Mouse (Mus musculus) heart, postnatal 14 days (tissue): Measurements from ENCODE around the gene Fam149b. TPM values are rescaled to one million over a fixed set of nuclear protein-coding genes. Genes with fewer than 3 reads are reported as not detected.

Experiments
- DNase-seq, 2 experiments: peaks; one replicate each; pipeline ENCODE4 v3.0.0; 2021 to 2022
- intact Hi-C: fragments of 180-260 bp; cut with DNase I; formaldehyde crosslinking; loops from one replicate; pipeline ENCODE4 v1.15.1; 2025
- total RNA-seq, 2 experiments: library from RNA; stranded (reverse); gene quantifications; 2 replicates each; pipeline ENCODE4 v1.2.3; 2021

Gene Fam149b
- total RNA-seq, 2 experiments from 2014 or later, result 32.1 to 34.7 TPM

DNA sequence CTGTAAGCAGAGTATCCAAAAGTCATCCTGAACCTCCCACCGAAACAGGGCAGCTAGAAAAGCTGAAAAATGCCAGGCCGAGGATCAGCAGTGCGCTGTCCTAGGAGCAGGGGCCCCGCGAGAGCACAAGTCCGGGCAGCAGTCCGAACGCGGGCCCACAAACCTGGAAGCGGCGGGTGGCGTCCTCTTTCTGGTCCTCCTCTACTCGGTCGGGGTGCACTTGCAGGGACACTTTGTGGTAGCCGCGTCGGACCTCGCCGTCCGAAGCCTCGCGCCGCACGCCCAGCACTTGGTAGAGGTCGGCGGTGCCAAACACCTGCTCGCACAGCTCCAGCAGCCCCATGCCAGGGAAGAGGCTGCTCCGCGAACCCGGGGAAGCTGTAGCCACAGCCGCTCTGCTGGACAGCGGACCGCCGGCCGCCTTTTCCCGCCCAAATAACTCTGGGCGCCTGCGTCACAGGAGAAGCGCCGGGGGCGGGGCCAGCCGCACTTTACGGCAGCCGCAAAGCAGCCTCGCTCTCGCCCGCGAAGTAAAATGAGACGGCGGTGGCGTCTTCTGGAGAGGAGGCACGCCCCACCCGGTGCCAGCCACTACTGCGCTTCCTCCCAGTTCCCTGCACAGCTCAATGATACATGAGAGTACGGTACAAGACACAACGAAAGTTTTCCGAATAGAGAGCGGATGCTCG, 40.6 kb downstream of the Fam149b start, which contains the start of gene Dnajc9:
Gene Dnajc9, minus strand, starts transcription at position 470 of the 689 bp plus-strand sequence.
- intact Hi-C loops, result no loop called here
- peak; percentile 94 to 98 for DNase-seq

DNA sequence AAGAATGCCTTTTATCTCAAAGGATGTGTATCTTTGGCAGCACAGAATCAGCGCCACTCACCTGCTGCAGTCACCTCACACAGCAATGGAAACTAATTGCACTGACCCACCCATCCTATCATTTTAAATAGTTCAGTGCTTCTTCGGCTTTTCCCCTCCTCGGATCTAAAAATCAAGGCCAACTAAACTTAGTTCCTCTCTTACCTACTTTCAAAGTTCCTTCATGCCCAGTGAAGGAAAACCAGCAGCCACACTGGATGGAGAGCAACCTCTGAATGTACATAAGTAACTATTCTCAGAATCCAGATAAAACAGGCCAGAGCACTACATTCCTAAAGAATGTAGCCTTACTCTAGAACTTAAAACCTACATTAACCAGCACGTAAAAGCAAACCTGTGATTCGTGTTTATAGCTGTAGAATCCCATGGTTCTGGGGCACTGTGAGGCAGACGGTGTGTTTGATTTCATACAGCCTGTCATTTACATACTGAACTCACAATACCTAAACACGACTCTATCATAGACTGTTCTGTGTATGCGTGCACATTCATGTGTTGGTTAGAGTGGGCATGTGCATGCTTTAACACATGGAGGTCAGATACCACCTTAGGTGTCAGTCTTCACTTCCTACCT, 41.6 kb downstream of the Fam149b start:
- intact Hi-C loops, result loop anchor here (2.0 to 10.0 kb wide), 2 partner anchors 41 to 255 kb away; partner anchors contain the start of genes Ecd, Fam149b and Usp54
- no peak for DNase-seq

DNA sequence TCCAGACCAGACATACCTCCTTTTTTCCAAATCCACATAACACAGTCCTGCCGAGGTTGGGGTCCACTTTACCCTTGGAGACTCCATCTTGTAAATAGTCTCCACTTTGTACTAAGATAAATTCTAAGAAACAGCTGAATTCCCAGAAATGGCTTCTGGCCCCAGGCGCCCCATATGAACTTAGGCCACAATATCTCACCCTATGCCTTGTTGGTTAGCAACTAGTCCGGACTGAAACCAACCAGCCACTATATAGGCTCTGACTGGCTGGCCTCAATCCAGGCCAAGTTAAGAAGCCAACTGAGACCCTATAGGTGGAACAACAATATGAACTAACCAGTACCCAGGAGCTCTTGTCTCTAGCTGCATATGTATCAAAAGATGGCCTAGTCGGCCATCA, 44.4 kb downstream of the Fam149b start:
- intact Hi-C loops, result loop anchor here (10.0 kb wide), 1 partner anchor 252 kb away; the partner anchor contains the start of gene Usp54
- no peak for DNase-seq

DNA sequence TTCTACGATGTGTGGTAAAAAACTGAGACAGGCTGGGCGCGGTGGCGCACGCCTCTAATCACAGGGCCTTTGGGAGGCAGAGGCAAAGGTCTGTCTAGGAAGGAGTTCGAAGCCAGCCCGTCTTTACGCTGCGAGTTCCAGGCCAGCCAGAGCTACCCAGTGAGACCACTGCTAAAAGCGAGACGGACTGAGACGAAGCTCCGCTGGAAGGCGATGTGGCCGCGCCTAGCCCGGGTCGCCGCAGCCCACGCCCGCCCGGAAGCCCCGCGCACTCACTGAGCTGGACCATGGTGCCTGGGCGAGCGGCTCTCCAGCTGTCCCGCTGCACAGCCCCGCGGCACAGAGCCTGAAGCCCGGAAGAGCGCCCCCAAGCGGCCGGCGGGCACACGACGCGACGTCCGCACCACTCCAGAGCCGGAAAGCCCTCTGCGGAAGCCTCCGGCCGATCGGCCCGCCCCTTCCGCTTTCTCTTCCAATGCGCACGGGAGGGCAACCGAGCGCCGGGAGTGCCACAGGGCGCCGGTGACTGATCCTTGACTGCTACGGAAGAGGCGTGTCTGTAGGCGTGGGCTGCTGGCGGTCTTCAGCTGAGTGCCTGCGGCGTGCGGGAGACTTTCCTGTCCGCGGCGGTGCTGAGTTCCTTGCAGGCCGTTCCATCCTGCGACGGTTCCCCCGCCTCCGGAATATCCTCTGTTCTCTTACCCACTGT, 45.4 kb downstream of the Fam149b start, which contains the start of gene Mrps16:
Gene Mrps16, minus strand, starts transcription at position 430 of the 709 bp plus-strand sequence.
- intact Hi-C loops, result loop anchor here (10.0 kb wide), 1 partner anchor 251 kb away; the partner anchor contains the start of gene Usp54

DNA sequence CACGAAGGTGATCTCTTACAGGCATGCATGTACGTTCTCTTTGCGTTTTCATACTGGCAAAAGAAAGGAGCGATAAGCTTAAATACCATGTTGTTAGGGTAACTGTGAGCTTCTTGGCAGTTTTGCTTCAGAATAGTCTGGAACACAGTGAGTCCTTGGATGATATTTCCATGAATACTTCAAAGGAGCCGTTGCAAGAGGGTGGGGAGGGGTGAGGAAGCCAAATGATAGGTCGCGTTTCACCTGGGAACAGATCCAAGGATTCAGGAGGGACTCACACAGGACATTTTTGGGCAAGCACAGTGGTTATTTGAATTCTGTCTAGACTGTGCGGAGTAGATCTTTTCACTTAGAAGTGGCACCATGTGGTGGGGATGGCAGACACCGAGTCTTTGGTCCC, 49.3 kb downstream of the Fam149b start:
- DNase-seq, result no peak
- intact Hi-C loops, result loop anchor here (10.0 kb wide), 1 partner anchor 248 kb away; the partner anchor contains the start of gene Usp54

More for the DNA sequence above, 45.4 kb downstream of the Fam149b start, which contains the start of gene Mrps16:
- DNase-seq, result peak; percentile 95 to 96

DNA sequence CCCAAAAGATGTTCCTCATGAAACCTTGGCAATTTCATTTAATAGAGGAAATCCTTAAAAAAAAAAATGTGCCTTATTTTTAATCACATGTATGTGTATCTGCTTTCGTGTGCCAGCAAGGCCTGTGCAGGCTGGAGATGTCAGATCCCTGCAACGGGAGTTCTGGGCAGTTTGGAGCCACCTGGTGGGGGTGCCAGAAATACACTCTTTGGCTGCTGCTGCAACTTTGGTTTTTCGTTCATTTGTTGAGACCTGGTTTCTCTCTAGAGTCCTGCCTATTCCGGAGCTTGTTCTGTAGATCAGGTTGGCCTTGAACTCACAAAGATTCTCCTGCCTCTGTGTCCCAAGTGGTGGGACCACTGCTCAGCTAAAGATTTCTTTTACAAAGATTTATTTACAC, 50.9 kb downstream of the Fam149b start:
- intact Hi-C loops, result loop anchor here (10.0 kb wide), 1 partner anchor 246 kb away; the partner anchor contains the start of gene Usp54
- DNase-seq, result peak; percentile 23 to 49

DNA sequence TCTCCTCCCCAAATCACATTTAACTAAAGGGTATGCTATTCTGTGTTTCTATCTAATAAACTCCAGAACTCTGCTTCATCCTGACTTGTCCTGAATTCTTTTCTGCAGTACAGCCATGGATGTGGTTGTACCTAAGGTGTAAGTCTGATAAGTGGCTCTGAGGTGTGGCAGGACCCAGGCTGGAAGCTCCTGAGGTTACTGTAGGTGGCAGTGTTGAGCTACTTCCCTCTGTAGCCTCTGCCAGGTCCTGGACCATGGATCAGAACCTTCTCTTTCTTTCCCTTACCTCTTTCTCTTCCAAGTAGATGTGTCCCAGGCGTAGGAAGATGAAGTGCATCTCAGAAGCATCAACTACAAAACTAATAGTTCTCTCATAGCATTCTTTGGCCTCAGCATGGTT, 52.1 kb downstream of the Fam149b start:
- intact Hi-C loops, result loop anchor here (10.0 kb wide), 1 partner anchor 165 kb away; no protein-coding TSS in a partner anchor
- peak; percentile 25 to 49 for DNase-seq

DNA sequence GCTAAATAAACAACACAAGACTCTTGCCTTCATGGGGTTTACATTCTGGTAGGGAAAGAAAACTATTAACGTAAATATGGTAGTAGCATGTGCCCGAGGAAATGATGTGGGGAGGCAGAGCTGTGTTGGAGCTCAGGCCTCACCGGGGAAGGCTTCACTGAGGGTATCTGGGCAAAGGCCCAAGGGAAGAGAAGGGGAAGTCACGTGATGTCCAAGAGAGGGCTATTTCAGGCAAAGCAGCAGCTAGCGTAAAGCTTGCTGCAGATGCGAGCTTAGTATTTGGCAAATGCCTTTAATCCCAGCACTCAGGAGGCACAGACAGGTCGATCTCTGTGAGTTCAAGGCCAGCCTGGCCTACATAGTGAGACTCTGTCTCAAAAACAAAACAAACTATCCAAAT, 74.3 kb downstream of the Fam149b start:
- intact Hi-C loops, result no loop called here

DNA sequence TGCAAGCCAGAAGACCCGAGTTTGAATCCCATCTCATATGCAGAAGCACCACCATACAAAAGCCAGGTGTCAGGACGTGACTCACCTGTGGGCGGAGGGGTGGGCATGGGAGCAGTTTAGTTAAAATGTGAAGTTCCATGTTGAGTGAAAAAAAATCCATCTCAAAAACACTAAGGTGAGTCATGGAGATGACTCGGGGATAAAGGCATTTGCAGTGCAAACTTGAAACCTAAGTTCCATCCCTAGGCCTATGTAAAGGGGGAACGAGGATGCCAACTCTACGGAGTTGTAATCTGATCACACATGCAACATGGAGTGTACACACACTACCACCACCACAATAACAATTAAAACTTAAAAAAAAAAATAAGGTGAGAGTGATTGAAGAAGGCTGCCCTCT, 75.1 kb downstream of the Fam149b start:
- intact Hi-C loops, result no loop called here
- no peak for DNase-seq

More for the DNA sequence above, 74.3 kb downstream of the Fam149b start:
- DNase-seq, result peak in 1 of 2 experiments; percentile 34

DNA sequence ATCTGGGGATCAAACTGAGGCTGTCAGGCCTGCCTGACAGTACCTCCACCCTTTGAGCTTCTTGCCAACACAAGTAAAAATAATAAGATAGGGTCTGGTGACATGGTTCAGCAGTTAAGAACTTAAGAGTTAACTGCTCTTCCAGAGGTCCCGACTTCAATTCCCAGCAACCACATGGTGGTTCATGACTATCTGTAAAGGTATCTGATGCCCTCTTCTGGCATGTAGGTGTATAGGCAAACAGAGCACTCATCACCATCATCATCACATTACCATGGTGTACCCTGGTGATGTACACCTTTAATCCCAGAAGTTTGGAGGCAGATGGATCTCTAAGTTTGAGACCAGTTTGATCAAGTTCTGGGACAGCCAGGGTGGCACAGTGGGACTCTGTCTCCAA, 80.6 kb downstream of the Fam149b start:
- no peak for DNase-seq
- intact Hi-C loops, result no loop called here

DNA sequence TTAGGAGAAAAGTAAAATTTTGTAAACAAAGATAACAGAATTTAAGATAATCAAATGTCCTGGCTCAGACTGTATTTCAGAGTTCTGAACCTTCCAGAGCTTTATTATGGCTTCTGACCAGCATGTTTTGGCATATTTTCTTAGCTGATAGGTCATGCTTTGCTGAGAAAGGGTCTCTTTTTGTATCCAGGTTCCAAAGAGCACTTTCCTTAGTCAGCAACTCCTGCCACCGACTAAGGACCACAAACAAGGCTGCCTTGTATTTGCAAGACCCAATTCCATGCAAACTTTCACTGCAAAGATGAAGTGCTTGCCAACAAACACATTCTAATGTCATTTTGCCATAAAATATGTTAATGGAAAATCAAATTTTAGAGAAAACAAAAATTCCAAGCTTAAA, 81.9 kb downstream of the Fam149b start:
- no peak for DNase-seq
- intact Hi-C loops, result no loop called here

DNA sequence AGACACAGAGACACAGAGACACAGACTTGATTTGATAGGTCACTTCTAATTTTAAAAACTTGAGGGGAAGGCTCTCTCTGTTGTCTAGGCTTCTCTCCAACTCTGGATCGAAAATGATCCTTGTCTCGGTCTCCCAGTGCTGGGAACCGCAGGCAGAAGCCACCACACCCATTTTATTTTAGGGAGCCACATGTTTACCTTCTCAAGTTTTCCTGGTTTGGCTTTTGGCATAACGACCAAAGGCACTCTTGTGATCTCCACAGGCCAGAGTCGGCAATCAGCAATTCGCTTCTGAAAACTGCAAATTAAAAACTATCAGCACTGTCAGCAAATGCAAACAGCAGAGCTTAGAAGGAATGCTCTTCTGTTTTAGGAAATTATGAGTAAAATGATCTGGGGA, 83.8 kb downstream of the Fam149b start:
- intact Hi-C loops, result no loop called here
- no peak for DNase-seq

DNA sequence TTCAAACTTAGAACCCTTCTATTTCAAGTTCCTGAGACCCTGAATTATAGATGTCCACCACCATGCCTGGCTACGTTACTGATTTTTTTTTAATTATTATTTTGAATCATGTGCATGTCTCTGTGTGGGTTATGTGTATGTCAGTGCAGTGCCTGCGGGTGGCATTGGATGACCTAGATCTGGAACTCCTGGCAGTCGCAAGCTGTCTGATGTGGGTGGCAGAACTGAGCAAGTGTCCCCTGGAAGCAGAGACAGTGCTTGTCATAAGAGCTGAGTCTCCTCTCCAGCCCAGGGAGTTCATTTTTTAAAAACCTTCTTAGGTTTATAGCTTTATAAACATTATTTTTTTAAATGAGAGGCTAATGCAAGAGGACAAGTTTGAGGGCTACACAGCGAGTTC, 84.5 kb downstream of the Fam149b start:
- no peak for DNase-seq
- intact Hi-C loops, result no loop called here

Other genes starting within 250 kb of the Fam149b start
- gene Saysd1, start 209.6 kb upstream of the Fam149b start, total RNA-seq, result 1 to 10 TPM; 2.3 to 2.5 TPM
- under 1 TPM; 0.88 to 0.98 TPM for gene Kcnk5, start 166.4 kb upstream of the Fam149b start, total RNA-seq
- not detected for gene Kcnk16, start 79.0 kb upstream of the Fam149b start, total RNA-seq
- 10 to 100 TPM; 25.7 to 35.1 TPM for gene Nudt13, start 53.5 kb upstream of the Fam149b start, total RNA-seq
- 10 to 100 TPM; 25.1 to 32.2 TPM for gene Ecd, start within 50 bp of the Fam149b start, total RNA-seq
- 10 to 100 TPM; 12.2 to 15.2 TPM for gene Dnajc9, start 40.7 kb downstream of the Fam149b start, total RNA-seq
- 10 to 100 TPM; 64.9 to 68.5 TPM for gene Mrps16, start 45.5 kb downstream of the Fam149b start, total RNA-seq
- gene Cfap70, start 104.1 kb downstream of the Fam149b start, total RNA-seq, result under 1 TPM; 0.12 to 0.27 TPM
- 10 to 100 TPM; 50.0 to 61.0 TPM for gene Anxa7, start 132.0 kb downstream of the Fam149b start, total RNA-seq
- 1 to 10 TPM in 1 of 2 experiments, under 1 TPM in 1; 0.88 to 1.1 TPM for gene Mss51, start 148.7 kb downstream of the Fam149b start, total RNA-seq
- 10 to 100 TPM; 64.2 to 64.6 TPM for gene Ppp3cb, start 198.4 kb downstream of the Fam149b start, total RNA-seq